Mouse (Mus musculus) lung, postnatal 0 days (tissue): Measurements from ENCODE around the gene Arhgap9. TPM values are rescaled to one million over a fixed set of nuclear protein-coding genes. Genes with fewer than 3 reads are reported as not detected.

Source experiments
- ATAC-seq: fragments of 200-750 bp; cut with Nextera tagmentation; 2 replicates; pipeline ENCODE4 v1.8.0; 2017; ENCODE audit warnings: moderate library complexity
- DNase-seq: peaks from one replicate; pipeline ENCODE4 v3.0.0-alpha.2; 2016; ENCODE audit warnings: low spot score
- H3K27ac ChIP-seq: fragments of 300-500 bp; sonication (generic); 2 replicates; pipeline ENCODE4 v1.5.1; 2014; ENCODE audit warnings: antibody characterized with exemption, mild to moderate bottlenecking, low read length, mixed read lengths
- H3K27me3 ChIP-seq: fragments of 300-500 bp; sonication (generic); replicated peaks from 2 replicates; pipeline ENCODE4 v1.6.1; 2014; ENCODE audit warnings: low read length, mixed read lengths; ENCODE audit not compliant: insufficient read depth
- H3K36me3 ChIP-seq: fragments of 300-500 bp; sonication (generic); 2 replicates; pipeline ENCODE4 v1.6.1; 2014; ENCODE audit warnings: low read length, mixed read lengths; ENCODE audit not compliant: insufficient read depth
- H3K4me1 ChIP-seq: fragments of 300-500 bp; sonication (generic); 2 replicates; pipeline ENCODE4 v1.6.1; 2014; ENCODE audit warnings: antibody characterized with exemption, low read depth, low read length, mixed read lengths; ENCODE audit not compliant: insufficient read depth
- H3K4me2 ChIP-seq: fragments of 300-500 bp; sonication (generic); replicated peaks from 2 replicates; pipeline ENCODE4 v1.6.1; 2014; ENCODE audit warnings: low read depth, mild to moderate bottlenecking, low read length, moderate library complexity, mixed read lengths
- H3K4me3 ChIP-seq: fragments of 300-500 bp; sonication (generic); 2 replicates; pipeline ENCODE4 v1.5.1; 2014; ENCODE audit warnings: low read depth, low read length
- H3K9ac ChIP-seq: fragments of 300-500 bp; sonication (generic); replicated peaks from 2 replicates; pipeline ENCODE4 v1.6.1; 2014; ENCODE audit warnings: low read depth, mild to moderate bottlenecking
- H3K9me3 ChIP-seq: fragments of 300-500 bp; sonication (generic); 2 replicates; pipeline ENCODE4 v1.6.1; 2016; ENCODE audit warnings: low read length, mixed read lengths
- CTCF ChIP-seq: IDR thresholded peaks from 2 replicates; pipeline ENCODE4 v1.5.1; 2016; ENCODE audit warnings: antibody characterized with exemption, mild to moderate bottlenecking
- EP300 ChIP-seq: IDR thresholded peaks from 2 replicates; pipeline ENCODE4 v1.6.1; 2016; ENCODE audit warnings: antibody characterized with exemption, mild to moderate bottlenecking, control low read depth
- WGBS: fragments of 180-500 bp; shearing (Covaris S2); extraction: QIAGEN DNeasy Blood & Tissue Kit; methylation state at CpG from one replicate; pipeline ENCODE4 v1.1.7; 2014; 5-methylcytosine and 5-hydroxymethylcytosine counted together
- polyA plus RNA-seq: library from polyadenylated mRNA; unstranded; fragments of >200 nt; fragmentation: Nextera tagmentation; extraction: Ambion mirVana; gene quantifications from 2 replicates; pipeline ENCODE4 v1.2.1, GENCODE M21; 2015

The Arhgap9 gene
- polyA plus RNA-seq, 1 experiment from 2014 or later, result 8.5 TPM

- 82% methylated on average over 3 of the region's 3 CpGs for WGBS
- Histone ChIP-seq H3K4me2 (no peak overlapping the region), H3K4me3 (no peak overlapping the region), H3K36me3 (no peaks in the 10 kb centered on the region), H3K27me3 (no peaks in the 10 kb centered on the region), H3K9ac (no peak overlapping the region), H3K9me3 (no peaks in the 10 kb centered on the region), H3K27ac (no peak overlapping the region), H3K4me1 (no peaks in the 10 kb centered on the region)
- no peak for DNase-seq
- TF ChIP-seq EP300 (no peak), CTCF (no peak)
- no peak for ATAC-seq
Measured at GRCm38 (mm10) chr10:127360714-127361113, 39.0 kb downstream of the Arhgap9 start.

GRCm38 (mm10) chr10:127367116-127367515 is 45.4 kb downstream of the Arhgap9 start:
- Histone ChIP-seq H3K9ac (no peak overlapping the region), H3K27me3 (no peaks in the 10 kb centered on the region), H3K4me2 (no peak overlapping the region), H3K4me1 (no peaks in the 10 kb centered on the region), H3K36me3 (no peaks in the 10 kb centered on the region), H3K27ac (no peak overlapping the region), H3K4me3 (no peak overlapping the region), H3K9me3 (no peaks in the 10 kb centered on the region)
- DNase-seq (no peak), ATAC-seq (no peak)
- 79% methylated on average over 5 of the region's 5 CpGs for WGBS
- TF ChIP-seq EP300, result no peak
- TF ChIP-seq CTCF, result no peak

GRCm38 (mm10) chr10:127368273-127368672 is 46.5 kb downstream of the Arhgap9 start:
- TF ChIP-seq EP300 (no peak), CTCF (no peak)
- H3K4me3 ChIP-seq, result no peak overlapping the region
- DNase-seq, result no peak
- WGBS, result 58% methylated on average over 2 of the region's 2 CpGs
- no peaks in the 10 kb centered on the region for H3K4me1 ChIP-seq
- H3K9ac ChIP-seq, result no peak overlapping the region
- no peak overlapping the region for H3K4me2 ChIP-seq
- no peak for ATAC-seq
- H3K27me3 ChIP-seq, result no peaks in the 10 kb centered on the region
- H3K9me3 ChIP-seq, result no peaks in the 10 kb centered on the region
- H3K36me3 ChIP-seq, result no peaks in the 10 kb centered on the region
- H3K27ac ChIP-seq, result no peak overlapping the region

- DNase-seq, result no peak
- Histone ChIP-seq H3K9me3 (no peaks in the 10 kb centered on the region), H3K4me3 (no peak within 1 kb of the TSS), H3K27ac (no peak within 1 kb of the TSS), H3K36me3 (no peaks in the 10 kb centered on the region), H3K27me3 (no peaks in the 10 kb centered on the region), H3K4me1 (no peaks in the 10 kb centered on the region), H3K9ac (no peak within 1 kb of the TSS), H3K4me2 (no peak within 1 kb of the TSS)
- TF ChIP-seq EP300 (no peak), CTCF (no peak)
- no peak for ATAC-seq
- WGBS, result 69% methylated on average over 22 of the region's 22 CpGs
Measured at GRCm38 (mm10) chr10:127369834-127370820, 48.4 kb downstream of the Arhgap9 start, which contains the start of gene Inhbc. Inhbc (minus strand) TSS chr10:127370431.

GRCm38 (mm10) chr10:127371023-127371422 is 49.3 kb downstream of the Arhgap9 start:
- whole genome bisulfite sequencing, result 74% methylated on average over 2 of the region's 2 CpGs

GRCm38 (mm10) chr10:127377700-127378099 is 55.9 kb downstream of the Arhgap9 start:
- whole genome bisulfite sequencing, result 48% methylated on average over 3 of the region's 3 CpGs
- H3K4me3 ChIP-seq, result no peak overlapping the region
- H3K9ac ChIP-seq, result no peak overlapping the region
- no peaks in the 10 kb centered on the region for H3K4me1 ChIP-seq
- no peak overlapping the region for H3K27ac ChIP-seq
- ATAC-seq (no peak), DNase-seq (no peak)
- no peaks in the 10 kb centered on the region for H3K27me3 ChIP-seq
- H3K9me3 ChIP-seq, result no peaks in the 10 kb centered on the region
- TF ChIP-seq EP300, result no peak
- TF ChIP-seq CTCF, result no peak
- H3K36me3 ChIP-seq, result no peaks in the 10 kb centered on the region
- H3K4me2 ChIP-seq, result no peak overlapping the region

More at GRCm38 (mm10) chr10:127371023-127371422, 49.3 kb downstream of the Arhgap9 start:
- Histone ChIP-seq H3K9me3 (no peaks in the 10 kb centered on the region), H3K4me3 (no peak overlapping the region), H3K9ac (no peak overlapping the region), H3K27ac (no peak overlapping the region), H3K4me1 (no peaks in the 10 kb centered on the region), H3K27me3 (no peaks in the 10 kb centered on the region), H3K4me2 (no peak overlapping the region), H3K36me3 (no peaks in the 10 kb centered on the region)
- ATAC-seq, result no peak
- TF ChIP-seq EP300 (no peak), CTCF (no peak)
- no peak for DNase-seq

Other genes with a start within 250 kb of the Arhgap9 start
- gene Agap2, start 246.7 kb upstream of the Arhgap9 start, polyA plus RNA-seq, result 0.04 and 0.32 TPM in 2 replicates
- 112 and 113 TPM in 2 replicates for gene Os9, start 200.8 kb upstream of the Arhgap9 start, polyA plus RNA-seq
- 9.1 and 9.6 TPM in 2 replicates for gene B4galnt1, start 156.7 kb upstream of the Arhgap9 start, polyA plus RNA-seq
- 1.0 and 1.1 TPM in 2 replicates for gene Slc26a10, start 141.3 kb upstream of the Arhgap9 start, polyA plus RNA-seq
- 27.9 and 37.1 TPM in 2 replicates for gene Arhgef25, start 131.9 kb upstream of the Arhgap9 start, polyA plus RNA-seq
- 47.5 and 47.8 TPM in 2 replicates for gene Dtx3, start 126.2 kb upstream of the Arhgap9 start, polyA plus RNA-seq
- 31.0 and 35.1 TPM in 2 replicates for gene Pip4k2c, start 110.4 kb upstream of the Arhgap9 start, polyA plus RNA-seq
- 0.12 and 0.25 TPM in 2 replicates for gene Kif5a, start 58.6 kb upstream of the Arhgap9 start, polyA plus RNA-seq
- gene Dctn2, start 55.6 kb upstream of the Arhgap9 start, polyA plus RNA-seq, result 198 and 204 TPM in 2 replicates
- gene Mbd6, start 32.9 kb upstream of the Arhgap9 start, polyA plus RNA-seq, result 13.5 and 14.2 TPM in 2 replicates
- 61.1 and 63.1 TPM in 2 replicates for gene Mars, start 10.2 kb upstream of the Arhgap9 start, polyA plus RNA-seq
- 4.2 and 5.2 TPM in 2 replicates for gene Gli1, start 20.0 kb downstream of the Arhgap9 start, polyA plus RNA-seq
- gene Inhbe, start 32.4 kb downstream of the Arhgap9 start, polyA plus RNA-seq, result not detected in 2 replicates
- gene Inhbc, start 48.5 kb downstream of the Arhgap9 start, polyA plus RNA-seq, result not detected in 2 replicates
- gene R3hdm2, start 58.4 kb downstream of the Arhgap9 start, polyA plus RNA-seq, result 21.1 and 23.9 TPM in 2 replicates
- gene Stac3, start 179.7 kb downstream of the Arhgap9 start, polyA plus RNA-seq, result 0.23 and 0.53 TPM in 2 replicates
- 132 and 149 TPM in 2 replicates for gene Ndufa4l2, start 193.0 kb downstream of the Arhgap9 start, polyA plus RNA-seq
- gene Shmt2, start 200.5 kb downstream of the Arhgap9 start, polyA plus RNA-seq, result 27.1 and 31.0 TPM in 2 replicates
- gene Nxph4, start 212.6 kb downstream of the Arhgap9 start, polyA plus RNA-seq, result 0.44 and 0.60 TPM in 2 replicates